Mouse (Mus musculus) embryonic facial prominence, embryonic 14.5 days (tissue): Measurements from ENCODE around the gene Pdcd10. TPM values are rescaled to one million over a fixed set of nuclear protein-coding genes. Genes with fewer than 3 reads are reported as not detected.

Experiments used
- ATAC-seq: fragments of 200-750 bp; cut with Nextera tagmentation; 2 replicates; pipeline ENCODE4 v1.8.0; 2017; ENCODE audit warnings: low read depth, moderate number of reproducible peaks, moderate TSS enrichment
- DNase-seq: peaks from one replicate; pipeline ENCODE4 v3.0.0-alpha.2; 2015; ENCODE audit warnings: low spot score
- H3K27ac ChIP-seq: fragments of 300-500 bp; sonication (generic); replicated peaks from 2 replicates; pipeline ENCODE4 v1.5.1; 2014; ENCODE audit warnings: low read depth, mild to moderate bottlenecking, low read length, moderate library complexity
- H3K27me3 ChIP-seq: fragments of 300-500 bp; sonication (generic); replicated peaks from 2 replicates; pipeline ENCODE4 v1.6.1; 2014; ENCODE audit warnings: low read length; ENCODE audit not compliant: control insufficient read depth, insufficient read depth
- H3K36me3 ChIP-seq: fragments of 300-500 bp; sonication (generic); 2 replicates; pipeline ENCODE4 v1.6.1; 2014; ENCODE audit warnings: low read length, mixed read lengths; ENCODE audit not compliant: control insufficient read depth, insufficient read depth
- H3K4me1 ChIP-seq: fragments of 300-500 bp; sonication (generic); 2 replicates; pipeline ENCODE4 v1.6.1; 2014; ENCODE audit warnings: antibody characterized with exemption, low read length; ENCODE audit not compliant: control insufficient read depth, insufficient read depth
- H3K4me2 ChIP-seq: fragments of 300-500 bp; sonication (generic); 2 replicates; pipeline ENCODE4 v1.6.1; 2014; ENCODE audit warnings: low read depth, mild to moderate bottlenecking, low read length, moderate library complexity, mixed read lengths
- H3K4me3 ChIP-seq: fragments of 300-500 bp; sonication (generic); 2 replicates; pipeline ENCODE4 v1.5.1; 2014; ENCODE audit warnings: low read depth, mild to moderate bottlenecking, low read length
- H3K9ac ChIP-seq: fragments of 300-500 bp; sonication (generic); 2 replicates; pipeline ENCODE4 v1.6.1; 2014; ENCODE audit warnings: low read depth, mild to moderate bottlenecking, low read length, moderate library complexity, mixed read lengths
- H3K9me3 ChIP-seq: fragments of 300-500 bp; sonication (generic); 2 replicates; pipeline ENCODE4 v1.6.1; 2016; ENCODE audit warnings: low read length; ENCODE audit not compliant: control insufficient read depth
- WGBS: fragments of 180-500 bp; shearing (Covaris S2); extraction: QIAGEN DNeasy Blood & Tissue Kit; methylation state at CpG from one replicate; pipeline ENCODE4 v1.1.7; 2014; 5-methylcytosine and 5-hydroxymethylcytosine counted together
- polyA plus RNA-seq: library from polyadenylated mRNA; unstranded; fragments of >200 nt; fragmentation: Nextera tagmentation; extraction: Ambion mirVana; gene quantifications from 2 replicates; pipeline ENCODE4 v1.2.1, GENCODE M21; 2014

Gene Pdcd10
- polyA plus RNA-seq, 1 experiment from 2014 or later = 95.0 TPM

GRCm38 (mm10) chr3:75498961-75499960 is 57.4 kb downstream of the Pdcd10 start:
- Histone ChIP-seq H3K36me3 (no peaks in the 10 kb centered on the region), H3K4me1 (no peaks in the 10 kb centered on the region), H3K9me3 (no peaks in the 10 kb centered on the region), H3K27me3 (no peaks in the 10 kb centered on the region), H3K9ac (no peak overlapping the region), H3K4me3 (no peak overlapping the region), H3K27ac (no peak overlapping the region), H3K4me2 (no peak overlapping the region)
- ATAC-seq (peak; percentile 15; the same call in 1 of the 2 replicates), DNase-seq (peak; percentile 1)
- WGBS = 70% methylated on average over 7 of the region's 7 CpGs

GRCm38 (mm10) chr3:75492913-75493312 is 63.7 kb downstream of the Pdcd10 start:
- no peaks in the 10 kb centered on the region for H3K9me3 ChIP-seq
- WGBS = 45% methylated on average over 3 of the region's 3 CpGs
- H3K27ac ChIP-seq = no peak overlapping the region
- no peak for ATAC-seq
- no peak overlapping the region for H3K4me2 ChIP-seq
- H3K4me1 ChIP-seq = no peaks in the 10 kb centered on the region
- no peak overlapping the region for H3K4me3 ChIP-seq
- no peaks in the 10 kb centered on the region for H3K27me3 ChIP-seq
- no peak for DNase-seq
- H3K9ac ChIP-seq = no peak overlapping the region
- H3K36me3 ChIP-seq = no peaks in the 10 kb centered on the region

- DNase-seq = no peak
These were observed 74.6 kb downstream of the Pdcd10 start, which contains the start of gene Wdr49 for GRCm38 (mm10) chr3:75482056-75482455. Gene Wdr49, minus strand, starts transcription at chr3:75482156.

GRCm38 (mm10) chr3:75475106-75475505 is 81.5 kb downstream of the Pdcd10 start:
- no peaks in the 10 kb centered on the region for H3K36me3 ChIP-seq
- H3K4me1 ChIP-seq = no peaks in the 10 kb centered on the region
- ATAC-seq = no peak
- no peak overlapping the region for H3K9ac ChIP-seq
- no peak overlapping the region for H3K4me2 ChIP-seq
- DNase-seq = no peak
- H3K9me3 ChIP-seq = no peaks in the 10 kb centered on the region
- WGBS = 75% methylated on average over 7 of the region's 7 CpGs
- no peak overlapping the region for H3K4me3 ChIP-seq
- H3K27me3 ChIP-seq = no peaks in the 10 kb centered on the region
- no peak overlapping the region for H3K27ac ChIP-seq

More at GRCm38 (mm10) chr3:75482056-75482455, 74.6 kb downstream of the Pdcd10 start, which contains the start of gene Wdr49:
- no peak within 1 kb of the TSS for H3K27ac ChIP-seq
- no peaks in the 10 kb centered on the region for H3K36me3 ChIP-seq
- 63% methylated on average over 2 of the region's 2 CpGs for WGBS
- ATAC-seq = no peak
- H3K4me2 ChIP-seq = no peak within 1 kb of the TSS
- H3K9me3 ChIP-seq = no peaks in the 10 kb centered on the region
- no peak within 1 kb of the TSS for H3K9ac ChIP-seq
- H3K27me3 ChIP-seq = no peaks in the 10 kb centered on the region
- H3K4me1 ChIP-seq = no peaks in the 10 kb centered on the region
- no peak within 1 kb of the TSS for H3K4me3 ChIP-seq

GRCm38 (mm10) chr3:75474657-75475056 is 82.0 kb downstream of the Pdcd10 start:
- 91% methylated on average over 7 of the region's 7 CpGs for WGBS
- Histone ChIP-seq H3K27me3 (no peaks in the 10 kb centered on the region), H3K4me3 (no peak overlapping the region), H3K4me2 (no peak overlapping the region), H3K36me3 (no peaks in the 10 kb centered on the region), H3K4me1 (no peaks in the 10 kb centered on the region), H3K9ac (no peak overlapping the region), H3K27ac (no peak overlapping the region), H3K9me3 (no peaks in the 10 kb centered on the region)
- ATAC-seq (no peak), DNase-seq (no peak)

- H3K9me3 ChIP-seq = no peaks in the 10 kb centered on the region
- H3K4me1 ChIP-seq = no peaks in the 10 kb centered on the region
- 72% methylated on average over 7 of the region's 7 CpGs for WGBS
- no peak for DNase-seq
- no peak overlapping the region for H3K9ac ChIP-seq
- H3K36me3 ChIP-seq = no peaks in the 10 kb centered on the region
- no peak overlapping the region for H3K27ac ChIP-seq
- no peak for ATAC-seq
- no peak overlapping the region for H3K4me3 ChIP-seq
- H3K4me2 ChIP-seq = no peak overlapping the region
- H3K27me3 ChIP-seq = no peaks in the 10 kb centered on the region
These were observed 88.5 kb downstream of the Pdcd10 start for GRCm38 (mm10) chr3:75468154-75468553.

Other genes with a start within 250 kb of the Pdcd10 start
- gene Wdr49, start 74.7 kb downstream of the Pdcd10 start, polyA plus RNA-seq = not detected in 2 replicates
- gene Serpini1, start 691 bp upstream of the Pdcd10 start, polyA plus RNA-seq = 7.0 and 9.1 TPM in 2 replicates
- not detected in 2 replicates for gene Gm29133, start 191.3 kb upstream of the Pdcd10 start, polyA plus RNA-seq